Mouse (Mus musculus) liver, embryonic 14.5 days (tissue): Measurements from ENCODE around the gene Kif12. TPM values are rescaled to one million over a fixed set of nuclear protein-coding genes. Genes with fewer than 3 reads are reported as not detected.

Source experiments
- ATAC-seq: fragments of 200-750 bp; cut with Nextera tagmentation; 2 replicates; pipeline ENCODE4 v1.8.0; 2017; ENCODE audit warnings: moderate number of reproducible peaks, mild to moderate bottlenecking, moderate library complexity; ENCODE audit not compliant: insufficient read depth
- DNase-seq, 3 experiments: peaks; one replicate each; pipeline ENCODE4 v3.0.0-alpha.2; 2012 to 2013; ENCODE audit warnings: low read depth in 3 of 3, low spot score in 3 of 3
- H3K27ac ChIP-seq: fragments of 300-500 bp; sonication (generic); 2 replicates; pipeline ENCODE4 v1.5.1; 2014; ENCODE audit warnings: moderate library complexity, mild to moderate bottlenecking, control low read depth, inconsistent platforms
- H3K27me3 ChIP-seq: fragments of 300-500 bp; sonication (generic); 2 replicates; pipeline ENCODE4 v1.6.1; 2014; ENCODE audit warnings: mild to moderate bottlenecking, low read length, moderate library complexity; ENCODE audit not compliant: control insufficient read depth, insufficient read depth
- H3K36me3 ChIP-seq: fragments of 300-500 bp; sonication (generic); replicated peaks from 2 replicates; pipeline ENCODE4 v1.6.1; 2014; ENCODE audit warnings: low read depth; ENCODE audit not compliant: control insufficient read depth, insufficient read depth
- H3K4me1 ChIP-seq, 2 experiments: fragments of 200-500 bp in 1 of 2; fragments of 300-500 bp in 1 of 2; sonication (generic) in 1 of 2; replicated peaks; 2 replicates each; pipeline ENCODE4 v1.6.1; 2012 to 2014; ENCODE audit warnings: antibody characterized with exemption in 1 of 2, inconsistent platforms in 1 of 2, low read length in 1 of 2; ENCODE audit not compliant: control insufficient read depth in 2 of 2, insufficient read depth in 2 of 2
- H3K4me2 ChIP-seq: fragments of 300-500 bp; sonication (generic); 2 replicates; pipeline ENCODE4 v1.6.1; 2014; ENCODE audit warnings: low read depth, mild to moderate bottlenecking, control low read depth, moderate library complexity
- H3K4me3 ChIP-seq, 2 experiments: fragments of 200-500 bp in 1 of 2; fragments of 300-500 bp in 1 of 2; sonication (generic) in 1 of 2; 2 replicates each; pipeline ENCODE4 v1.5.1; 2012 to 2014; ENCODE audit warnings: low read depth in 2 of 2, low read length in 2 of 2, mild to moderate bottlenecking in 2 of 2, control low read depth in 1 of 2, inconsistent platforms in 1 of 2, moderate library complexity in 1 of 2; ENCODE audit not compliant: insufficient read depth in 1 of 2
- H3K9ac ChIP-seq: fragments of 300-500 bp; sonication (generic); replicated peaks from 2 replicates; pipeline ENCODE4 v1.6.1; 2014; ENCODE audit warnings: mild to moderate bottlenecking, control low read depth, moderate library complexity
- H3K9me3 ChIP-seq: fragments of 300-500 bp; sonication (generic); 2 replicates; pipeline ENCODE4 v1.6.1; 2016; ENCODE audit warnings: low read length, mixed read lengths; ENCODE audit not compliant: control insufficient read depth
- CTCF ChIP-seq: IDR thresholded peaks from 2 replicates; pipeline ENCODE4 v1.5.1; 2016; ENCODE audit warnings: antibody characterized with exemption, low read depth, control low read depth
- EP300 ChIP-seq: IDR thresholded peaks from 2 replicates; pipeline ENCODE4 v1.6.1; 2016; ENCODE audit warnings: antibody characterized with exemption, low read depth
- WGBS: fragments of 180-500 bp; shearing (Covaris S2); extraction: QIAGEN DNeasy Blood & Tissue Kit; methylation state at CpG from one replicate; pipeline ENCODE4 v1.1.7; 2014; ENCODE audit not compliant: insufficient replicate concordance; 5-methylcytosine and 5-hydroxymethylcytosine counted together
- polyA plus RNA-seq, 2 experiments: library from polyadenylated mRNA; depleted of rRNA in 1 of 2; stranded (reverse) in 1 of 2; unstranded in 1 of 2; fragments of >200 nt; fragmentation: Nextera tagmentation in 1 of 2; extraction: Ambion mirVana in 1 of 2; gene quantifications; 2 replicates each; pipeline versions ENCODE4 v1.2.1 to v1.2.3; 2012 to 2014

The Kif12 gene
- polyA plus RNA-seq, 2 experiments = 3.8 to 5.7 TPM

DNA sequence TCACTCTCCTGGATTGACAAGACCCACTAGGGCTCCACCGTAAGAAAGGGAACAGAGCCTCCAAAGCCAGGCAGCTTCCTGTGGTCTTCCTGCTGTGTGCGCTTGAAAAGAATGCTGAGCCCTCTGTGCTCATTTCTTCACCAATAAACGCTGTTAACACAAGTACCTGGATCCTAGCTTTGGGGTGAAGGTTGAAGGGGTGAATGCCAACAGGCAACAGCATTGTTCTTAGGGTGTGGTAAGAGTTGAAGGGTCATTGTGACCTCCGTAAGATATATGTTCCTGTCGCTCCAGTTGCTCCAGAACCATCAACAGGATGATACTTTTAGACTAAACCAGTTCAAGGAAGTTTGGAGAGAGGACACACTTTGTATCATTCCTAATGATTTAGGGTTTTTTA is 17.2 kb downstream of the Kif12 start, which contains the start of gene Ambp:
Gene Ambp (minus strand): TSS at position 101 of the 400 bp plus-strand sequence.
- H3K4me2 ChIP-seq = no peak within 1 kb of the TSS
- WGBS = 31% methylated on average over 5 of the region's 5 CpGs
- H3K4me1 ChIP-seq = peaks cover 0 to 17% of the 10 kb centered on the region in 2 experiments; a peak in 3 of 4 replicates
- H3K27ac ChIP-seq = no peak within 1 kb of the TSS
- H3K9me3 ChIP-seq = no peaks in the 10 kb centered on the region
- TF ChIP-seq CTCF = no peak
- ATAC-seq = no peak
- peak within 1 kb of the TSS; percentile 50 to 55 for H3K4me3 ChIP-seq
- no peak for DNase-seq
- no peaks in the 10 kb centered on the region for H3K27me3 ChIP-seq
- no peaks in the 10 kb centered on the region for H3K36me3 ChIP-seq
- H3K9ac ChIP-seq = no peak within 1 kb of the TSS

GRCm38 (mm10) chr4:63154028-63154427 is 17.9 kb downstream of the Kif12 start:
- no peak overlapping the region for H3K9ac ChIP-seq
- DNase-seq = peak in 2 of 3 experiments; percentile 26
- no peak overlapping the region for H3K27ac ChIP-seq
- H3K9me3 ChIP-seq = no peaks in the 10 kb centered on the region
- H3K4me2 ChIP-seq = no peak overlapping the region
- no peaks in the 10 kb centered on the region for H3K36me3 ChIP-seq
- peak; percentile 63 for ATAC-seq
- peaks cover 0 to 17% of the 10 kb centered on the region in 2 experiments; a peak in 3 of 4 replicates for H3K4me1 ChIP-seq
- peak overlapping the region; percentile 50 to 55 for H3K4me3 ChIP-seq
- 28% methylated on average over 4 of the region's 4 CpGs for WGBS
- no peaks in the 10 kb centered on the region for H3K27me3 ChIP-seq
- TF ChIP-seq EP300 (no peak), CTCF (no peak)

DNA sequence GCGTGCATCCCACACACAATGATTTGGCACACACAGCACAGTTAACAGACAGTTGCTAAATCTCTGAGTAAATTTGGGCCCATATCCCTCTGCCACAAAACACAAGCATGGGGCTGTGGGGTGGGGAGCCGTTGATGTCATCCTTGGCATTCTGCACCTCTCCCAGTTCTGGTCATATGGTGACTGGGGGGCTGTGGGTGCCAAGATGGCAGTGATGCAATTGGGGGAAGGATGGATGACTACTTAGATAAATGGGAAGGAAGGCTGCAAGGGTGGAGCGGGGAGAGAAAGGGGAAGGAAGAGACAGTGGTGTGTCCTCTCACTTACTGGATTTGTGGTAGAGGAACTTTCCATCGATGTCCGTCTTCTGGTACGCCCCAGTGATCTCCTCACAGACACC is 20.8 kb downstream of the Kif12 start:
- Histone ChIP-seq H3K9me3 (no peaks in the 10 kb centered on the region), H3K4me2 (peak overlapping the region; percentile 32), H3K36me3 (no peaks in the 10 kb centered on the region; the same call in 1 of the 2 replicates), H3K4me3 (peak overlapping the region in 1 of 2 experiments; percentile 15; a peak in 1 of 4 replicates), H3K4me1 (peaks cover 0 to 14% of the 10 kb centered on the region in 2 experiments; a peak in 3 of 4 replicates), H3K27ac (no peak overlapping the region), H3K27me3 (no peaks in the 10 kb centered on the region), H3K9ac (no peak overlapping the region)
- 25% methylated on average over 6 of the region's 6 CpGs for WGBS
- no peak for ATAC-seq
- no peak for DNase-seq
- TF ChIP-seq CTCF = no peak
- TF ChIP-seq EP300 = no peak

DNA sequence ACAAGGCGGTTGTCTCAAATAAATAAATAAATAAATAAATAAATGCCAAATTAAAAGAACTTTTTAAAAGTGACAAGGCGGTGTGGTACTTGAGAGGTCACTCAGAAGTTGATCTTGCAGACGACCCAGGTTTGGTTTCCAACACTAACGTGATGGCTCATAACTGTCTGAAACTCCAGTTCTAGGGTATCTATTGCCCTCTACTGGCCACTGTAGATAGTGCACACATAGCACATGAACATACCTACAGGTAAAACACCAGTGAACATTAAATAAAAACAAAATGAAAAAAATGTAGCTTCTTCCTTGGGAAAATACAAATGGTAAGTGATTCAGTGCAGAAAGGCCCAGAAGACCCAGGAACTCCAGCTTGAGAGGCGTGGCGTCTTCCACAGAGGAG is 24.7 kb downstream of the Kif12 start:
- TF ChIP-seq EP300 (no peak), CTCF (peak; percentile 38; the same call in 1 of the 2 replicates)
- Histone ChIP-seq H3K4me2 (no peak overlapping the region), H3K9ac (no peak overlapping the region), H3K4me1 (peaks cover 0 to 4% of the 10 kb centered on the region in 2 experiments; a peak in 1 of 4 replicates), H3K36me3 (no peaks in the 10 kb centered on the region; the same call in 1 of the 2 replicates), H3K9me3 (no peaks in the 10 kb centered on the region), H3K27ac (no peak overlapping the region), H3K4me3 (no peak overlapping the region), H3K27me3 (no peaks in the 10 kb centered on the region)
- ATAC-seq (no peak), DNase-seq (no peak)
- WGBS = 77% methylated on average over 6 of the region's 6 CpGs

DNA sequence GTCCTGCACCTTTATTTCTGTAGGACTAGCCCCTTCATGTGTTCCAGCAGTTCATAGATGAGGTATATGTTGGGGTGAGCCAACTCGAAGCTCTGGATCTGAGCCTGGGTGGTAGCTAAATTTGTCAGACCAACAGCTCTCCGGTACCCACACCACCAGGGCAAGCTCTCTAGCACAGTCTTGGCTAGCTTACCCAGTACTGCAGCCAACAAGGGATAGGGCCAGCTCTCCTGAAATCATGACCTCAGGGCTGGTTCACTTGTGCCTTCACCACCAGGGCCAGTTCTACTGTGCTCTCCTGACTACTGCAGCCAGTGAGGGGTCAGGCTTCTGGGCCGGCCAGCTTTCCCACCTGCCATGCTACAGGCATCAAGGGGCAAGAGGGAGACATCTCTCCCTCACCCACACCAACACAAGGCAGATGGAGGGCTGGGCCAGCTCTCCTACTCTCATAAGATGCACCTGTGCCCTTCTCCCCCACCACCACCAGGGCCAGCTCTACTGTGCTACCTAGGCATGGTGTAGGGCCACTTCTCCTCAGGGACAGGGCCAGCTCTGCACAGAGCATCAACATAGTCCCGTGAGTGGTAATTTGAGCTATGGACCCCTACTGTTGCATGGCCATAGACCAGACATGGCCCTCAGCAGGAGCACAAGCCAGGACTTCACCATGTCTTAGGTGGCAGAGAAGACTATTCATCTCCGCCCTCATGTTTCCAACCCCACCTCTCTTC is 41.9 kb downstream of the Kif12 start:
- no peak overlapping the region for H3K27ac ChIP-seq
- no peak overlapping the region for H3K9ac ChIP-seq
- H3K4me3 ChIP-seq = no peak overlapping the region
- H3K36me3 ChIP-seq = no peaks in the 10 kb centered on the region
- no peaks in the 10 kb centered on the region for H3K9me3 ChIP-seq
- 63% methylated on average over 5 of the region's 5 CpGs for WGBS
- ATAC-seq (no peak), DNase-seq (no peak)
- no peak overlapping the region for H3K4me2 ChIP-seq
- H3K4me1 ChIP-seq = no peaks in the 10 kb centered on the region
- H3K27me3 ChIP-seq = no peaks in the 10 kb centered on the region
- TF ChIP-seq EP300 = no peak
- TF ChIP-seq CTCF = no peak
